Mouse (Mus musculus) heart, postnatal 14 days (tissue): ENCODE measurements around the gene Vkorc1. TPM values are rescaled to one million over a fixed set of nuclear protein-coding genes. Genes with fewer than 3 reads are reported as not detected.

Experiments used
- total RNA-seq, 2 experiments: library from RNA; stranded (reverse); gene quantifications; 2 replicates each; pipeline ENCODE4 v1.2.3; 2021

Vkorc1 gene
- total RNA-seq, 2 experiments from 2014 or later = 25.6 to 28.1 TPM

Other genes with a start within 250 kb of the Vkorc1 start
- 10 to 100 TPM; 33.5 to 47.3 TPM for gene Bcl7c, start 186.7 kb downstream of the Vkorc1 start, total RNA-seq
- 1 to 10 TPM; 5.0 to 6.0 TPM for gene Ctf1, start 182.9 kb downstream of the Vkorc1 start, total RNA-seq
- not detected for gene Ctf2, start 163.5 kb downstream of the Vkorc1 start, total RNA-seq
- gene Fbxl19, start 151.1 kb downstream of the Vkorc1 start, total RNA-seq = 1 to 10 TPM; 4.8 to 5.7 TPM
- 10 to 100 TPM; 16.6 to 17.3 TPM for gene Orai3, start 125.8 kb downstream of the Vkorc1 start, total RNA-seq
- gene Setd1a, start 118.9 kb downstream of the Vkorc1 start, total RNA-seq = 10 to 100 TPM; 21.0 to 22.3 TPM
- gene Gm49388, start 110.0 kb downstream of the Vkorc1 start, total RNA-seq = 1 to 10 TPM; 2.7 to 3.0 TPM
- gene Hsd3b7, start 95.0 kb downstream of the Vkorc1 start, total RNA-seq = 10 to 100 TPM; 14.9 to 18.4 TPM
- gene Stx4a, start 71.3 kb downstream of the Vkorc1 start, total RNA-seq = 10 to 100 TPM; 66.7 to 68.1 TPM
- under 1 TPM; 0.65 to 0.83 TPM for gene Stx1b, start 71.1 kb downstream of the Vkorc1 start, total RNA-seq
- gene Zfp646, start 19.4 kb downstream of the Vkorc1 start, total RNA-seq = 10 to 100 TPM; 21.0 to 21.9 TPM
- 1 to 10 TPM; 3.8 to 5.5 TPM for gene Zfp668, start 18.8 kb downstream of the Vkorc1 start, total RNA-seq
- gene Prss53, start 4.6 kb downstream of the Vkorc1 start, total RNA-seq = under 1 TPM; 0.59 to 0.88 TPM
- gene Gm21974, start 163 bp downstream of the Vkorc1 start, total RNA-seq = not detected
- gene Bckdk, start 8.5 kb upstream of the Vkorc1 start, total RNA-seq = 10 to 100 TPM; 85.7 to 86.8 TPM
- 10 to 100 TPM; 13.5 TPM for gene Kat8, start 16.9 kb upstream of the Vkorc1 start, total RNA-seq
- under 1 TPM in 1 of 2 experiments, not detected in 1; 0.24 TPM for gene Prss8, start 34.5 kb upstream of the Vkorc1 start, total RNA-seq
- gene Prss36, start 51.1 kb upstream of the Vkorc1 start, total RNA-seq = 1 to 10 TPM; 6.4 to 6.7 TPM
- 100 to 1,000 TPM; 169 to 184 TPM for gene Fus, start 71.8 kb upstream of the Vkorc1 start, total RNA-seq
- 10 to 100 TPM in 1 of 2 experiments, 1 to 10 TPM in 1; 5.6 to 13.6 TPM for gene Pycard, start 98.2 kb upstream of the Vkorc1 start, total RNA-seq
- 100 to 1,000 TPM; 209 to 217 TPM for gene Trim72, start 108.3 kb upstream of the Vkorc1 start, total RNA-seq
- gene Itgam, start 167.0 kb upstream of the Vkorc1 start, total RNA-seq = 1 to 10 TPM; 4.5 to 5.7 TPM
- not detected for gene Gm49368, start 167.1 kb upstream of the Vkorc1 start, total RNA-seq
- under 1 TPM; 0.19 to 0.59 TPM for gene Itgax, start 233.9 kb upstream of the Vkorc1 start, total RNA-seq